Mouse (Mus musculus): ENCODE measurements at regions not wholly inside any gene's neighbourhood (a gene's known extent, or its start where the extent isn't known, plus 50 kb on each side); places are given as distances from the start of the nearest gene placed in this dataset.

DNA sequence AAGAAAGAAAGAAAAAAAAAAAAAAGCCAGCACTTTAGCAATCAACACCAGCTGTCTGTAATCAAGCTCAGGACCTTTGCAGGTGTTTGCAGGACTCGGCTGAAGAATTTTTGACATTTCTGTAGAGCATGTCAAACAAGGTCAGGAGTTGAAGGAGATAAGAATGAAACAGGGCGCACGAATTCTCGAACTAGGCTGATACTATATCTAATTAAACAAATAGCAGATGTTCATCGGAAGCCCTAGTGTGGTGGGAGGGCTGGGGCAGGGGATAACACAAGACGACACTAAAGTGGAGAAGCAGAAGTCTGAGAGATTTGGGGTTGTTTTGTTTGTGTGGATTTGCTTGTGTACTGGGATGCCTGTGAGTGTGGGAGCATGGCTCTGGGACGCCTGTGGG is 646.9 kb downstream of the Galc start:
- H3K27me3 ChIP-seq (ENCODE audit: control insufficient read depth in 1 of 2, insufficient read depth in 2 of 2, low read length in 2 of 2) = no peaks in the 10 kb centered on the region
- H3K9ac ChIP-seq (ENCODE audit: control insufficient read depth, low read depth, low read length, poor library complexity, severe bottlenecking) = no peak overlapping the region
- DNase-seq (ENCODE audit: low read depth, low spot score) = no peak
- no peak overlapping the region for H3K4me3 ChIP-seq (ENCODE audit: control insufficient read depth in 1 of 2, insufficient read depth in 1 of 2, low read depth in 2 of 2, low read length in 2 of 2)
- no peaks in the 10 kb centered on the region for H3K36me3 ChIP-seq (ENCODE audit: control insufficient read depth in 1 of 2, insufficient read depth in 2 of 2, low read length in 2 of 2)
- TF ChIP-seq ZNF384 (IDR thresholded peaks at IDR 0.05; ENCODE audit: low read depth, low read length) (peak; percentile 31; the same call in 1 of the 2 replicates), MYC (IDR thresholded peaks at IDR 0.05; ENCODE audit: low read depth, low read length) (no peak)
- no peak overlapping the region for H3K27ac ChIP-seq (ENCODE audit: control insufficient read depth, low read depth, low read length)
- no peaks in the 10 kb centered on the region for H3K4me1 ChIP-seq (ENCODE audit: control insufficient read depth in 1 of 2, insufficient read depth in 2 of 2, low read length in 2 of 2)
- no peaks in the 10 kb centered on the region for H3K79me2 ChIP-seq (ENCODE audit: control insufficient read depth, insufficient read depth, low read length, poor library complexity)
- no peaks in the 10 kb centered on the region for H3K9me3 ChIP-seq (replicated peaks; ENCODE audit: insufficient read depth, low read length)

Data from MEL (cell line).